Mouse (Mus musculus): ENCODE data around the gene Sh2d4b. TPM values are rescaled to one million over a fixed set of nuclear protein-coding genes. Genes with fewer than 3 reads are reported as not detected.

Sh2d4b gene
- polyA plus RNA-seq, 1 experiment: not detected

GRCm38 (mm10) chr14:40830505-40830904 is 62.6 kb downstream of the Sh2d4b start:
- no peak overlapping the region for H3K4me3 ChIP-seq (ENCODE audit: insufficient read depth, low read depth, low read length)
- H3K27ac ChIP-seq (replicated peaks; ENCODE audit: low read depth, low read length): no peak overlapping the region
- no peaks in the 10 kb centered on the region for H3K4me1 ChIP-seq (ENCODE audit: control insufficient read depth, insufficient read depth, insufficient read length, low read length)

- H3K4me3 ChIP-seq (ENCODE audit: insufficient read depth, low read depth, low read length): no peak overlapping the region
- no peak overlapping the region for H3K27ac ChIP-seq (replicated peaks; ENCODE audit: low read depth, low read length)
- no peaks in the 10 kb centered on the region for H3K4me1 ChIP-seq (ENCODE audit: control insufficient read depth, insufficient read depth, insufficient read length, low read length)
These were observed 63.0 kb downstream of the Sh2d4b start for GRCm38 (mm10) chr14:40830094-40830493.

GRCm38 (mm10) chr14:40818051-40818450 is 75.0 kb downstream of the Sh2d4b start:
- Histone ChIP-seq H3K4me1 (ENCODE audit: control insufficient read depth, insufficient read depth, insufficient read length, low read length) (no peaks in the 10 kb centered on the region; the same call in 1 of the 2 replicates), H3K27ac (replicated peaks; ENCODE audit: low read depth, low read length) (no peak overlapping the region), H3K4me3 (ENCODE audit: insufficient read depth, low read depth, low read length) (no peak overlapping the region)

GRCm38 (mm10) chr14:40816715-40817114 is 76.4 kb downstream of the Sh2d4b start:
- Histone ChIP-seq H3K4me1 (ENCODE audit: control insufficient read depth, insufficient read depth, insufficient read length, low read length) (no peaks in the 10 kb centered on the region; the same call in 1 of the 2 replicates), H3K4me3 (ENCODE audit: insufficient read depth, low read depth, low read length) (no peak overlapping the region), H3K27ac (replicated peaks; ENCODE audit: low read depth, low read length) (no peak overlapping the region)

GRCm38 (mm10) chr14:40791606-40792005 is 101.5 kb downstream of the Sh2d4b start:
- no peak overlapping the region for H3K4me3 ChIP-seq (ENCODE audit: insufficient read depth, low read depth, low read length)
- no peak overlapping the region for H3K27ac ChIP-seq (replicated peaks; ENCODE audit: low read depth, low read length)
- H3K4me1 ChIP-seq (ENCODE audit: control insufficient read depth, insufficient read depth, insufficient read length, low read length): no peaks in the 10 kb centered on the region

GRCm38 (mm10) chr14:40789110-40789509 is 104.0 kb downstream of the Sh2d4b start:
- no peak overlapping the region for H3K4me3 ChIP-seq (ENCODE audit: insufficient read depth, low read depth, low read length)
- no peaks in the 10 kb centered on the region for H3K4me1 ChIP-seq (ENCODE audit: control insufficient read depth, insufficient read depth, insufficient read length, low read length)
- H3K27ac ChIP-seq (replicated peaks; ENCODE audit: low read depth, low read length): no peak overlapping the region

- no peak overlapping the region for H3K27ac ChIP-seq (replicated peaks; ENCODE audit: low read depth, low read length)
- no peak overlapping the region for H3K4me3 ChIP-seq (ENCODE audit: insufficient read depth, low read depth, low read length)
- H3K4me1 ChIP-seq (ENCODE audit: control insufficient read depth, insufficient read depth, insufficient read length, low read length): no peaks in the 10 kb centered on the region
These were observed 123.7 kb downstream of the Sh2d4b start for GRCm38 (mm10) chr14:40769097-40770090.

Other genes with a start within 250 kb of the Sh2d4b start
- gene Tspan14, start 73.5 kb upstream of the Sh2d4b start, polyA plus RNA-seq (2012; ENCODE audit: insufficient read depth, insufficient read length, missing spikeins): 27.1 and 43.2 TPM in 2 replicates
- gene Fam213a, start 120.5 kb upstream of the Sh2d4b start, polyA plus RNA-seq (2012; ENCODE audit: insufficient read depth, insufficient read length, missing spikeins): 532 and 638 TPM in 2 replicates
- not detected in 2 replicates for gene Dydc2, start 175.9 kb upstream of the Sh2d4b start, polyA plus RNA-seq (2012; ENCODE audit: insufficient read depth, insufficient read length, missing spikeins)
- gene Dydc1, start 179.6 kb upstream of the Sh2d4b start, polyA plus RNA-seq (2012; ENCODE audit: insufficient read depth, insufficient read length, missing spikeins): not detected in 2 replicates
- 0.33 and 2.6 TPM in 2 replicates for gene Mat1a, start 211.8 kb upstream of the Sh2d4b start, polyA plus RNA-seq (2012; ENCODE audit: insufficient read depth, insufficient read length, missing spikeins)
- not detected in 2 replicates for gene Sftpa1, start 238.5 kb upstream of the Sh2d4b start, polyA plus RNA-seq (2012; ENCODE audit: insufficient read depth, insufficient read length, missing spikeins)